Mouse (Mus musculus) hindbrain, embryonic 11.5 days (tissue): ENCODE measurements around the gene Srgap2. TPM values are rescaled to one million over a fixed set of nuclear protein-coding genes. Genes with fewer than 3 reads are reported as not detected.

Experiments
- ATAC-seq: fragments of 200-750 bp; cut with Nextera tagmentation; 2 replicates; pipeline ENCODE4 v1.8.0; 2017; ENCODE audit warnings: mild to moderate bottlenecking, moderate TSS enrichment, moderate library complexity; ENCODE audit not compliant: low FRiP score
- DNase-seq: peaks from one replicate; pipeline ENCODE4 v3.0.0-alpha.2; 2015; ENCODE audit warnings: low spot score
- H3K27ac ChIP-seq: fragments of 300-500 bp; sonication (generic); 2 replicates; pipeline ENCODE4 v1.5.1; 2014; ENCODE audit warnings: mild to moderate bottlenecking, low read depth, low read length
- H3K27me3 ChIP-seq: fragments of 300-500 bp; sonication (generic); 2 replicates; pipeline ENCODE4 v1.6.1; 2014; ENCODE audit warnings: mild to moderate bottlenecking, low read length, moderate library complexity, mixed read lengths; ENCODE audit not compliant: control insufficient read depth, insufficient read depth
- H3K36me3 ChIP-seq: fragments of 300-500 bp; sonication (generic); 2 replicates; pipeline ENCODE4 v1.6.1; 2014; ENCODE audit warnings: mild to moderate bottlenecking, low read length, moderate library complexity, mixed read lengths; ENCODE audit not compliant: control insufficient read depth, insufficient read depth
- H3K4me1 ChIP-seq: fragments of 300-500 bp; sonication (generic); replicated peaks from 2 replicates; pipeline ENCODE4 v1.6.1; 2014; ENCODE audit warnings: low read length, mixed read lengths; ENCODE audit not compliant: control insufficient read depth, insufficient read depth
- H3K4me2 ChIP-seq: fragments of 300-500 bp; sonication (generic); replicated peaks from 2 replicates; pipeline ENCODE4 v1.6.1; 2014; ENCODE audit warnings: mild to moderate bottlenecking, low read depth, low read length
- H3K4me3 ChIP-seq: fragments of 300-500 bp; sonication (generic); 2 replicates; pipeline ENCODE4 v1.5.1; 2014; ENCODE audit warnings: low read depth, low read length
- H3K9ac ChIP-seq: fragments of 300-500 bp; sonication (generic); 2 replicates; pipeline ENCODE4 v1.6.1; 2014; ENCODE audit warnings: low read depth, low read length
- H3K9me3 ChIP-seq: fragments of 300-500 bp; sonication (generic); 2 replicates; pipeline ENCODE4 v1.6.1; 2016; ENCODE audit warnings: low read length; ENCODE audit not compliant: control insufficient read depth
- WGBS: fragments of 180-500 bp; shearing (Covaris S2); extraction: QIAGEN DNeasy Blood & Tissue Kit; methylation state at CpG from one replicate; pipeline ENCODE4 v1.1.7; 2014; 5-methylcytosine and 5-hydroxymethylcytosine counted together
- polyA plus RNA-seq: library from polyadenylated mRNA; unstranded; fragments of >200 nt; fragmentation: Nextera tagmentation; extraction: Ambion mirVana; gene quantifications from 2 replicates; pipeline ENCODE4 v1.2.1, GENCODE M21; 2014

The Srgap2 gene
- polyA plus RNA-seq, 1 experiment from 2014 or later: 24.8 TPM

- DNase-seq (no peak), ATAC-seq (no peak)
- H3K4me1 ChIP-seq: no peaks in the 10 kb centered on the region
- no peak overlapping the region for H3K27ac ChIP-seq
- no peak overlapping the region for H3K9ac ChIP-seq
- H3K36me3 ChIP-seq: no peaks in the 10 kb centered on the region
- WGBS: 22% methylated on average over 1 of the region's 1 CpGs
- H3K9me3 ChIP-seq: no peaks in the 10 kb centered on the region
- no peak overlapping the region for H3K4me3 ChIP-seq
- H3K4me2 ChIP-seq: no peak overlapping the region
- no peaks in the 10 kb centered on the region for H3K27me3 ChIP-seq
Measured at GRCm38 (mm10) chr1:131514197-131514596, 13.0 kb downstream of the Srgap2 start.

GRCm38 (mm10) chr1:131513136-131513535 lies 14.0 kb downstream of the Srgap2 start:
- Histone ChIP-seq H3K27me3 (no peaks in the 10 kb centered on the region), H3K4me2 (no peak overlapping the region), H3K4me1 (no peaks in the 10 kb centered on the region), H3K4me3 (no peak overlapping the region), H3K27ac (no peak overlapping the region), H3K9me3 (no peaks in the 10 kb centered on the region), H3K9ac (no peak overlapping the region), H3K36me3 (no peaks in the 10 kb centered on the region)
- no peak for DNase-seq
- no peak for ATAC-seq
- 98% methylated on average over 2 of the region's 2 CpGs for WGBS

- no peak for ATAC-seq
Measured at GRCm38 (mm10) chr1:131511661-131512500, 15.3 kb downstream of the Srgap2 start.

GRCm38 (mm10) chr1:131511131-131511530 lies 16.0 kb downstream of the Srgap2 start:
- no peak overlapping the region for H3K4me3 ChIP-seq
- H3K4me1 ChIP-seq: no peaks in the 10 kb centered on the region
- H3K27ac ChIP-seq: no peak overlapping the region
- H3K36me3 ChIP-seq: no peaks in the 10 kb centered on the region
- no peaks in the 10 kb centered on the region for H3K9me3 ChIP-seq
- DNase-seq: no peak
- H3K4me2 ChIP-seq: no peak overlapping the region
- no peak for ATAC-seq
- H3K27me3 ChIP-seq: no peaks in the 10 kb centered on the region
- H3K9ac ChIP-seq: no peak overlapping the region

More at GRCm38 (mm10) chr1:131511661-131512500, 15.3 kb downstream of the Srgap2 start:
- H3K9me3 ChIP-seq: no peaks in the 10 kb centered on the region
- H3K9ac ChIP-seq: no peak overlapping the region
- no peaks in the 10 kb centered on the region for H3K27me3 ChIP-seq
- H3K4me2 ChIP-seq: no peak overlapping the region
- H3K27ac ChIP-seq: no peak overlapping the region
- H3K36me3 ChIP-seq: no peaks in the 10 kb centered on the region
- no peak overlapping the region for H3K4me3 ChIP-seq
- 86% methylated on average over 3 of the region's 3 CpGs for WGBS
- DNase-seq: no peak
- H3K4me1 ChIP-seq: no peaks in the 10 kb centered on the region

- H3K27me3 ChIP-seq: no peaks in the 10 kb centered on the region
- no peak overlapping the region for H3K9ac ChIP-seq
- H3K4me2 ChIP-seq: no peak overlapping the region
- 97% methylated on average over 1 of the region's 1 CpGs for WGBS
- no peaks in the 10 kb centered on the region for H3K36me3 ChIP-seq
- H3K27ac ChIP-seq: no peak overlapping the region
- no peaks in the 10 kb centered on the region for H3K4me1 ChIP-seq
- H3K9me3 ChIP-seq: no peaks in the 10 kb centered on the region
- ATAC-seq (no peak), DNase-seq (no peak)
- no peak overlapping the region for H3K4me3 ChIP-seq
Measured at GRCm38 (mm10) chr1:131501681-131502080, 25.5 kb downstream of the Srgap2 start.

GRCm38 (mm10) chr1:131498231-131498630 lies 28.9 kb downstream of the Srgap2 start:
- Histone ChIP-seq H3K9ac (no peak overlapping the region), H3K27me3 (no peaks in the 10 kb centered on the region), H3K9me3 (no peaks in the 10 kb centered on the region), H3K36me3 (no peaks in the 10 kb centered on the region), H3K4me3 (no peak overlapping the region), H3K4me2 (no peak overlapping the region), H3K4me1 (no peaks in the 10 kb centered on the region; the same call in 1 of the 2 replicates), H3K27ac (no peak overlapping the region)
- WGBS: 92% methylated on average over 1 of the region's 1 CpGs
- DNase-seq (no peak), ATAC-seq (no peak)

- Histone ChIP-seq H3K4me1 (no peaks in the 10 kb centered on the region; the same call in 1 of the 2 replicates), H3K27me3 (no peaks in the 10 kb centered on the region), H3K4me3 (no peak overlapping the region), H3K4me2 (no peak overlapping the region), H3K9me3 (no peaks in the 10 kb centered on the region), H3K9ac (no peak overlapping the region), H3K36me3 (no peaks in the 10 kb centered on the region), H3K27ac (no peak overlapping the region)
- WGBS: 87% methylated on average over 4 of the region's 4 CpGs
- DNase-seq (no peak), ATAC-seq (no peak)
Measured at GRCm38 (mm10) chr1:131493966-131494898, 32.9 kb downstream of the Srgap2 start.

GRCm38 (mm10) chr1:131492360-131492759 lies 34.8 kb downstream of the Srgap2 start:
- H3K27ac ChIP-seq: no peak overlapping the region
- no peak overlapping the region for H3K9ac ChIP-seq
- no peaks in the 10 kb centered on the region for H3K36me3 ChIP-seq
- DNase-seq (no peak), ATAC-seq (no peak)
- H3K9me3 ChIP-seq: no peaks in the 10 kb centered on the region
- H3K27me3 ChIP-seq: no peaks in the 10 kb centered on the region
- 53% methylated on average over 2 of the region's 2 CpGs for WGBS
- H3K4me3 ChIP-seq: no peak overlapping the region
- H3K4me2 ChIP-seq: no peak overlapping the region
- H3K4me1 ChIP-seq: no peaks in the 10 kb centered on the region; the same call in 1 of the 2 replicates
